Mouse (Mus musculus): ENCODE measurements around the gene Adam15.

GRCm38 (mm10) chr3:89292303-89292702, 57.5 kb downstream of the Adam15 start:
- no peak for TF ChIP-seq EP300 (IDR thresholded peaks at IDR 0.05; ENCODE audit: low read depth)
- TF ChIP-seq CTCF (IDR thresholded peaks at IDR 0.05; ENCODE audit: low read depth), result no peak
